Mouse (Mus musculus): ENCODE results near the gene Lrrc10. TPM values are rescaled to one million over a fixed set of nuclear protein-coding genes. Genes with fewer than 3 reads are reported as not detected.
"Not testable (repeated sequence)": the region's sequence is repeated elsewhere in the genome, so short reads cannot be mapped to it uniquely, and the experiment has no call there.

Gene Lrrc10
- total RNA-seq (2017), result not detected in 3 replicates

- ATAC-seq (replicated peaks; ENCODE audit: insufficient number of reproducible peaks, low FRiP score, low TSS enrichment, poor library complexity, severe bottlenecking), result no peak
These were observed at the start of gene Lrrc10 for GRCm38 (mm10) chr10:117045175-117046056. Gene Lrrc10, plus strand, starts transcription at chr10:117045341.

- ATAC-seq (replicated peaks; ENCODE audit: insufficient number of reproducible peaks, low FRiP score, low TSS enrichment, poor library complexity, severe bottlenecking), result no peak
These were observed 49.4 kb upstream of the Lrrc10 start for GRCm38 (mm10) chr10:116995584-116996235.

- ATAC-seq (replicated peaks; ENCODE audit: insufficient number of reproducible peaks, low FRiP score, low TSS enrichment, poor library complexity, severe bottlenecking), result no peak
These were observed 48.9 kb upstream of the Lrrc10 start for GRCm38 (mm10) chr10:116996236-116996600.

- ATAC-seq (replicated peaks; ENCODE audit: insufficient number of reproducible peaks, low FRiP score, low TSS enrichment, poor library complexity, severe bottlenecking), result no peak
These were observed 46.3 kb upstream of the Lrrc10 start for GRCm38 (mm10) chr10:116998716-116999455.

- ATAC-seq (replicated peaks; ENCODE audit: insufficient number of reproducible peaks, low FRiP score, low TSS enrichment, poor library complexity, severe bottlenecking), result no peak
These were observed 44.2 kb upstream of the Lrrc10 start for GRCm38 (mm10) chr10:117000975-117001374.

GRCm38 (mm10) chr10:117004695-117005094 lies 40.4 kb upstream of the Lrrc10 start:
- no peak for ATAC-seq (replicated peaks; ENCODE audit: insufficient number of reproducible peaks, low FRiP score, low TSS enrichment, poor library complexity, severe bottlenecking)

GRCm38 (mm10) chr10:117005707-117006464 lies 39.3 kb upstream of the Lrrc10 start:
- no peak for ATAC-seq (replicated peaks; ENCODE audit: insufficient number of reproducible peaks, low FRiP score, low TSS enrichment, poor library complexity, severe bottlenecking)

- ATAC-seq (replicated peaks; ENCODE audit: insufficient number of reproducible peaks, low FRiP score, low TSS enrichment, poor library complexity, severe bottlenecking), result no peak
These were observed 35.5 kb upstream of the Lrrc10 start for GRCm38 (mm10) chr10:117009691-117010090.

GRCm38 (mm10) chr10:117011047-117011446 lies 34.1 kb upstream of the Lrrc10 start:
- no peak for ATAC-seq (replicated peaks; ENCODE audit: insufficient number of reproducible peaks, low FRiP score, low TSS enrichment, poor library complexity, severe bottlenecking)

GRCm38 (mm10) chr10:117013689-117014390 lies 31.3 kb upstream of the Lrrc10 start:
- ATAC-seq (replicated peaks; ENCODE audit: insufficient number of reproducible peaks, low FRiP score, low TSS enrichment, poor library complexity, severe bottlenecking), result no peak

- no peak for ATAC-seq (replicated peaks; ENCODE audit: insufficient number of reproducible peaks, low FRiP score, low TSS enrichment, poor library complexity, severe bottlenecking)
These were observed 30.6 kb upstream of the Lrrc10 start for GRCm38 (mm10) chr10:117014565-117014964.

- ATAC-seq (replicated peaks; ENCODE audit: insufficient number of reproducible peaks, low FRiP score, low TSS enrichment, poor library complexity, severe bottlenecking), result no peak
These were observed 26.8 kb upstream of the Lrrc10 start for GRCm38 (mm10) chr10:117018281-117018840.

GRCm38 (mm10) chr10:117021020-117021754 lies 24.0 kb upstream of the Lrrc10 start:
- ATAC-seq (replicated peaks; ENCODE audit: insufficient number of reproducible peaks, low FRiP score, low TSS enrichment, poor library complexity, severe bottlenecking), result no peak

GRCm38 (mm10) chr10:117023693-117024092 lies 21.4 kb upstream of the Lrrc10 start:
- no peak for ATAC-seq (replicated peaks; ENCODE audit: insufficient number of reproducible peaks, low FRiP score, low TSS enrichment, poor library complexity, severe bottlenecking)

GRCm38 (mm10) chr10:117025776-117026175 lies 19.4 kb upstream of the Lrrc10 start:
- not testable (repeated sequence) for ATAC-seq (replicated peaks; ENCODE audit: insufficient number of reproducible peaks, low FRiP score, low TSS enrichment, poor library complexity, severe bottlenecking)

GRCm38 (mm10) chr10:117026176-117026575 lies 19.0 kb upstream of the Lrrc10 start:
- no peak for ATAC-seq (replicated peaks; ENCODE audit: insufficient number of reproducible peaks, low FRiP score, low TSS enrichment, poor library complexity, severe bottlenecking)

GRCm38 (mm10) chr10:117031160-117031559 lies 14.0 kb upstream of the Lrrc10 start:
- no peak for ATAC-seq (replicated peaks; ENCODE audit: insufficient number of reproducible peaks, low FRiP score, low TSS enrichment, poor library complexity, severe bottlenecking)

All from monocyte, adult 5-6 weeks (primary cell).